Mouse (Mus musculus) thymus, adult 18-20 months (tissue): ENCODE results near the gene Lama1.

Source experiments
- DNase-seq, 2 experiments: peaks; one replicate each; pipeline ENCODE4 v3.0.0; 2022; ENCODE audit warnings: mixed read lengths in 2 of 2

The Lama1 gene

GRCm38 (mm10) chr17:67861080-67861630 is 164.1 kb downstream of the Lama1 start:
- no peak for DNase-seq

GRCm38 (mm10) chr17:67861744-67862535 is 164.9 kb downstream of the Lama1 start:
- DNase-seq, result no peak

DNA sequence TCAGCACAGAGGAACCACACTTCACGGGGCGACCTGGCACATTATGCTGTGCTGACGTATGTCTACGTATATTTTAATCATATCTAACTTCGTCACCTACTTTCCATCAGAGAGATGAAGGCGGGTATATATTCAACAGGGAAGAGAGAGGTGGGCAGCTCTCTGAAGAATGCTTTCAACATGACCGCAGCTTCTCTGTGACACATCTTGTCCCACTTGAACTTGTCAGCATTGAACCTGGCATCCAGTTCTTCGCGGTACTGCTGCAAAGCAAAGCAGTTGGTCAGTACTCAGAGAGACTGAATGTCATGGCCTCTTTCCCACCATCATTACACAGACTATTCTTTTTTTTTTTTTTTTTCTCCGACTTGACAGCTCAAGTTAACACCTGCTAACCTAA is 167.3 kb downstream of the Lama1 start:
- no peak for DNase-seq

DNA sequence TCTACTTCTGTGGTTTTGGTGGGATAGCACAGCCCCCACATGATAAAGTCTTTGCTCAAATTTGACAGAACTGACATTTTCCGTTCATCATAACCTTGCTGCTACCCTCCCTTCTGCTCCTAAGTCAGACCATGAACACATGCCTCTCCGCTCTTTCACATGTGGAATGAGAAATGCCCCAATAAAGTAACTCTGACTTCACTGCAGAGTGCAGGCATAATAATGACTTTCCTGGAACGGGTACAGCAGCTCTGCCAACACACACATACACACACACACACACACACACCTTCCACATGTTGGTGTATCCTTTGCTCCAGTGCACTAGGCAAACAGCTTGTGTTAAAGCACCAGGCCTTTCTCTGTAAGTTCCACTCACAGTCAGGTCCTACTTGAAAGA is 167.9 kb downstream of the Lama1 start:
- no peak for DNase-seq

DNA sequence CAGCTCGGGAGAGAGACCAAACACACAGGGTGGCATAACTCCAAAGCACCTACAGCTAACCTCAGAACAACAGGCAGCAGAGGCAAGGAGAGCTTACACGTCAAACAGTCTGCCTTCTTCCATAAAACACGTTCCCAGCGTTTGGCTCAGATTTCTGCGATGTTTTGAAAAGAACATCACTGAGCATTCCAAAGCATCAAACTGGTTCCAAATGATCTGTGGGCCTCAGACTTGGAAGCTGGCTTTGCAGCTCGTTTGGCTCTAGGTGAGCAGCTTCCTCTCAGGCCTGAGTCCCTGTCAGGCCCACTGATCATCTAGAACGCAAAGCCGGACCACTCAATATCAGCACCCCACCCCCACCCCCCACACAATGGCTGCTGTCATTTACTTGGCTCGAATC is 169.0 kb downstream of the Lama1 start:
- no peak for DNase-seq

- no peak for DNase-seq
These were observed 169.6 kb downstream of the Lama1 start for GRCm38 (mm10) chr17:67866541-67867241.

GRCm38 (mm10) chr17:67869731-67870601 is 172.9 kb downstream of the Lama1 start:
- DNase-seq, result no peak
